Mouse (Mus musculus) lung, embryonic 14.5 days (tissue): Measurements from ENCODE around the gene Exosc10. TPM values are rescaled to one million over a fixed set of nuclear protein-coding genes. Genes with fewer than 3 reads are reported as not detected.

ENCODE experiments used
- ATAC-seq: fragments of 200-750 bp; cut with Nextera tagmentation; 2 replicates; pipeline ENCODE4 v1.8.0; 2017; ENCODE audit warnings: mild to moderate bottlenecking, moderate TSS enrichment, moderate library complexity; ENCODE audit not compliant: insufficient read depth
- DNase-seq: peaks from one replicate; pipeline ENCODE4 v3.0.0-alpha.2; 2015
- H3K27ac ChIP-seq: fragments of 300-500 bp; sonication (generic); 2 replicates; pipeline ENCODE4 v1.5.1; 2014; ENCODE audit warnings: low read depth, mild to moderate bottlenecking, moderate library complexity
- H3K27me3 ChIP-seq: fragments of 300-500 bp; sonication (generic); 2 replicates; pipeline ENCODE4 v1.6.1; 2014; ENCODE audit warnings: low read length, control low read depth; ENCODE audit not compliant: insufficient read depth
- H3K36me3 ChIP-seq: fragments of 300-500 bp; sonication (generic); 2 replicates; pipeline ENCODE4 v1.6.1; 2014; ENCODE audit warnings: control low read depth; ENCODE audit not compliant: insufficient read depth
- H3K4me1 ChIP-seq: fragments of 300-500 bp; sonication (generic); 2 replicates; pipeline ENCODE4 v1.6.1; 2014; ENCODE audit warnings: antibody characterized with exemption, control low read depth; ENCODE audit not compliant: insufficient read depth
- H3K4me2 ChIP-seq: fragments of 300-500 bp; sonication (generic); 2 replicates; pipeline ENCODE4 v1.6.1; 2014; ENCODE audit warnings: mild to moderate bottlenecking
- H3K4me3 ChIP-seq: fragments of 300-500 bp; sonication (generic); 2 replicates; pipeline ENCODE4 v1.5.1; 2014; ENCODE audit warnings: low read depth, low read length
- H3K9ac ChIP-seq: fragments of 300-500 bp; sonication (generic); 2 replicates; pipeline ENCODE4 v1.6.1; 2014
- H3K9me3 ChIP-seq: fragments of 300-500 bp; sonication (generic); 2 replicates; pipeline ENCODE4 v1.6.1; 2016; ENCODE audit warnings: low read depth, low read length, control low read depth
- CTCF ChIP-seq: IDR thresholded peaks from 2 replicates; pipeline ENCODE4 v1.5.1; 2016; ENCODE audit warnings: antibody characterized with exemption, low read depth
- WGBS: fragments of 180-500 bp; shearing (Covaris S2); extraction: QIAGEN DNeasy Blood & Tissue Kit; methylation state at CpG from one replicate; pipeline ENCODE4 v1.1.7; 2014; 5-methylcytosine and 5-hydroxymethylcytosine counted together
- polyA plus RNA-seq: library from polyadenylated mRNA; unstranded; fragments of >200 nt; fragmentation: Nextera tagmentation; extraction: Ambion mirVana; gene quantifications from 2 replicates; pipeline ENCODE4 v1.2.1, GENCODE M21; 2014

Gene Exosc10
- polyA plus RNA-seq, 1 experiment from 2014 or later: 104 TPM

GRCm38 (mm10) chr4:148604541-148605165 is 46.4 kb downstream of the Exosc10 start:
- Histone ChIP-seq H3K9me3 (no peaks in the 10 kb centered on the region), H3K36me3 (no peaks in the 10 kb centered on the region), H3K27me3 (no peaks in the 10 kb centered on the region), H3K4me3 (no peak overlapping the region), H3K4me1 (no peaks in the 10 kb centered on the region), H3K4me2 (no peak overlapping the region), H3K27ac (no peak overlapping the region), H3K9ac (no peak overlapping the region)
- peak; percentile 81 for TF ChIP-seq CTCF
- DNase-seq (peak; percentile 81), ATAC-seq (peak; percentile 35; the same call in 1 of the 2 replicates)
- 96% methylated on average over 3 of the region's 3 CpGs for WGBS

DNA sequence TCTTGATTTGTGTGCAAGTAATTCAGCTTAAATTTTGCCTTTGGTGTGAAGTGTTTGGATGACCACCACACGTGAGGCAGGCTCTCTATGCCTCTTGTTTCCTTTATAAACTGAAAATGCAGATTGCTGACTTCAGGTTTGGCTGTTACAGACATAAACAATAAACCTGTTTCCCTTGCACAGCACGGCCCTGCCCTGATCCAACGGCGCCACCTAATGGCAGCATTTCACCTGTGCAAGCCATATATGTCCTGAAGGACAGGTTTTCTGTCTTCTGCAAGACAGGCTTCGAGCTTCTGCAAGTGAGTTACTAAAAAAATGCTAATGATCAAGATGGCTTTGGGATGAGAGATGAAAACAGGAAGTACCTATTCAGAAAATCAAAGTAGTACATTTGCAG is 49.5 kb downstream of the Exosc10 start:
- Histone ChIP-seq H3K4me2 (no peak overlapping the region), H3K4me1 (no peaks in the 10 kb centered on the region), H3K9ac (no peak overlapping the region), H3K27me3 (no peaks in the 10 kb centered on the region), H3K36me3 (peaks cover 13% of the 10 kb centered on the region; the same call in 1 of the 2 replicates), H3K27ac (no peak overlapping the region), H3K9me3 (no peaks in the 10 kb centered on the region), H3K4me3 (no peak overlapping the region)
- ATAC-seq (no peak), DNase-seq (peak; percentile 75)
- TF ChIP-seq CTCF: peak; percentile 80
- WGBS: 28% methylated on average over 5 of the region's 5 CpGs

- WGBS: 78% methylated on average over 5 of the region's 5 CpGs
- Histone ChIP-seq H3K4me3 (no peak overlapping the region), H3K27me3 (no peaks in the 10 kb centered on the region), H3K9me3 (no peaks in the 10 kb centered on the region), H3K27ac (no peak overlapping the region), H3K4me1 (no peaks in the 10 kb centered on the region), H3K4me2 (no peak overlapping the region), H3K36me3 (peaks cover 31% of the 10 kb centered on the region), H3K9ac (no peak overlapping the region)
- DNase-seq: no peak
- ATAC-seq: no peak
- no peak for TF ChIP-seq CTCF
These were observed 51.6 kb downstream of the Exosc10 start for GRCm38 (mm10) chr4:148609805-148610204.

DNA sequence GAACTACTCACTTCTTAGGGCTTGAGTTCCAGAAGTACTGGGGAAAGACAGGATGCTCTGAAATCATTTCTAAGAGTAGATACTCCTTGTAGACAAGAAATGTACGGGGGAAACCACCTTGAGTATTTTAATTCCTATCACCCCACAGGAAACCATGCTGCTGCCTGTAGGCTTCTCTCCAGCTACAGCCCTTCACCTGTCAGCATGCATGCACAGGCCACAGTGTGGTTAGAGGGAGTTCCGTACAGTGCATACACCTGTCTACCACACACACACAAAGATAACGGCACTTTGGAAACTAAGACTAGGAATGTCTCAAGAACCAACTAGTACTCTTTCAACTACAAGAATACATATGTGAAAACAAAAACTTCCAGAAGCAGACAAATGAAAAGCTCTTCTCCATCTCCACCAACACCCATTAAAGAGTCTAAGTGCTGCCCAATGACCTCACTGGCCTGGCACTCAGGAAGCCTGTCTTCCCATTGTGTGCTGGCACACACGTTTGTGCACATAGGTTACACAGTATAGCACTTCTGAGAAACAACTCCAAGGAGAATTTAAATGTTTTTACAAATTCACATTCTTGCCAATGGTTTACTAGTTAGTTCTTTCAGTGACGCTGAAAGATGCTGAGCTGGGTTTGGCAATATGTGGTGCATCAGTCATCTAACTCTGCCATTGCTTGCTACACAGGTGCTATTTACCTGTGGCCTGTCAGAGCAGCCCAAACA is 52.6 kb downstream of the Exosc10 start:
- no peak overlapping the region for H3K27ac ChIP-seq
- H3K9me3 ChIP-seq: no peaks in the 10 kb centered on the region
- ATAC-seq (no peak), DNase-seq (no peak)
- H3K27me3 ChIP-seq: no peaks in the 10 kb centered on the region
- H3K4me1 ChIP-seq: no peaks in the 10 kb centered on the region
- WGBS: 62% methylated on average over 5 of the region's 5 CpGs
- H3K9ac ChIP-seq: no peak overlapping the region
- peaks cover 41% of the 10 kb centered on the region for H3K36me3 ChIP-seq
- no peak for TF ChIP-seq CTCF
- H3K4me2 ChIP-seq: no peak overlapping the region
- no peak overlapping the region for H3K4me3 ChIP-seq

GRCm38 (mm10) chr4:148612557-148612956 is 54.3 kb downstream of the Exosc10 start:
- Histone ChIP-seq H3K4me2 (no peak overlapping the region), H3K27ac (no peak overlapping the region), H3K36me3 (peaks cover 58% of the 10 kb centered on the region), H3K9ac (no peak overlapping the region), H3K27me3 (no peaks in the 10 kb centered on the region), H3K4me1 (no peaks in the 10 kb centered on the region), H3K4me3 (no peak overlapping the region), H3K9me3 (no peaks in the 10 kb centered on the region)
- ATAC-seq (no peak), DNase-seq (no peak)
- no peak for TF ChIP-seq CTCF
- 56% methylated on average over 4 of the region's 4 CpGs for WGBS

GRCm38 (mm10) chr4:148613738-148614137 is 55.5 kb downstream of the Exosc10 start:
- Histone ChIP-seq H3K4me1 (no peaks in the 10 kb centered on the region), H3K9ac (no peak overlapping the region), H3K27me3 (no peaks in the 10 kb centered on the region), H3K4me3 (no peak overlapping the region), H3K27ac (no peak overlapping the region), H3K36me3 (peaks cover 66% of the 10 kb centered on the region), H3K4me2 (no peak overlapping the region), H3K9me3 (no peaks in the 10 kb centered on the region)
- no peak for ATAC-seq
- 79% methylated on average over 9 of the region's 9 CpGs for WGBS
- no peak for DNase-seq
- TF ChIP-seq CTCF: no peak

DNA sequence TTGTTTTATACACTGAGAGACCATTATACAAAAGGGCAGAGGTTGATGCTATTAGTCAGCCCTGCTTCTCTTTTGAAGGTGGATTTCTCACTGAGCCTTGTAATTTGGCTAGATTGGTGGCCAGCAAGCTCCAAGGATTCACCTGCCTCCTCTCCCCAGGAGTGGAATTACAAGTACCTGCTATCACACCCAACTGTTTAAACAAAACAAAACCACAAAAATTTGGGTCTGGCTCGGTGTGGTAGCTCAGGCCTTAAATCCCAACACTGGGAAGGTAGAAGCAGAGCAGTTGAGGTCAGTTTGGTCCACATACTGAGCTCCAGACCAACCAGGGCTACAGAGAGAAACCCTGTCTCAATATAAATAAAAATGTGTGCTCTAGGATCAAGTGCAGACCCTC is 61.6 kb downstream of the Exosc10 start:
- Histone ChIP-seq H3K4me2 (no peak overlapping the region), H3K9me3 (no peaks in the 10 kb centered on the region), H3K4me3 (no peak overlapping the region), H3K27ac (no peak overlapping the region), H3K4me1 (0 out of 2 replicates have a peak, but pooled peaks cover 5% of the 10 kb centered on the region), H3K36me3 (peaks cover 95% of the 10 kb centered on the region), H3K9ac (no peak overlapping the region), H3K27me3 (no peaks in the 10 kb centered on the region)
- DNase-seq: no peak
- no peak for TF ChIP-seq CTCF
- ATAC-seq: no peak
- WGBS: 45% methylated on average over 1 of the region's 1 CpGs
